Mouse (Mus musculus): ENCODE measurements around the gene Ube2o.

Gene Ube2o

DNA sequence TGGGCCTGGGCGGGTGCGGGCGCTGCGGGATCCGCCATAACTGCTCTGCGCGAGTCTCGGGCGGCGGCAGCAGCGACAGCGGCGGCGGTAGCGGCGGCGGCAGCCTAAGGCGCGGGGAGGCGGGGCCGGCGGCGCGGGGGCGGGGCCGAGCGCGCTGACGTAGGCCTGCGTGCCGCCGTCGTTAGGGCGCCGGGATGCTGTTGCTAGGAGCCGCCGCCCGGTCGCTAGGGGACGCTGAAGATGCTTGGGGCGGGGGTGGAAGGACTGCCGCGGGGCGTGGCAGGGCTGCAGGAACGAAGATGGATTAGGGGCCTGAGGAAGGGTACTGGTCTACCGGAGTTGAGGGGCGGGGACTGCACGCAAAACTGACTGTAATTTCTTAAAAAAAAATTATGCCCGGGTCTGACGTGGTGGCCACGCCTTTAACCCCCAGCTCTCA lies at the start of gene Ube2o:
Ube2o (minus strand) TSS at position 72 of the 439 bp plus-strand sequence.
- no peak for DNase-seq (ENCODE audit: low read depth)

- DNase-seq (ENCODE audit: low read depth): no peak
These were observed 49.1 kb upstream of the Ube2o start for GRCm38 (mm10) chr11:116630171-116630965.

DNA sequence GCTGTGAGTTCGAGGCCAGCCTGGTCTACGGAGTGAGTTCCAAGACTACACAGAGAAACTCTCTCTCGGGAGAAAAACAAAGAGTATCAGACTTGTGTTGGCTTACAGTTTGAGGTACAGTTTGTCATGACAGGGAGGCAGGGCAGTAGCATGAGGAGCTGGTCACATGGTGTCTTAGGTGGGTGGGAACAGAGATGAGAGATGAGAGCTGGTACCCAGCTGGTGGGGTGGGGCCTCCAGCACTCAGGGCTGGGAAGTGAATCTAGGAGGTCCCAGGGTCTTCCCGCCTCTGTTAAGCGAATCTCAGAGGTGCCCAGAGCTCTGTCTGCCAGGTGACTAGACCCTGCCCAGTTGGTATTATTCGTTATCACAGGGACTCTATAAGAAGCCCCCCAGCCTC lies 48.2 kb upstream of the Ube2o start:
- DNase-seq (ENCODE audit: low read depth): no peak

GRCm38 (mm10) chr11:116628712-116629111 lies 47.5 kb upstream of the Ube2o start:
- DNase-seq (ENCODE audit: low read depth): no peak

- DNase-seq (ENCODE audit: low read depth): no peak
These were observed 46.1 kb upstream of the Ube2o start for GRCm38 (mm10) chr11:116627072-116628020.

- DNase-seq (ENCODE audit: low read depth): no peak
These were observed 45.2 kb upstream of the Ube2o start, which contains the start of gene Rhbdf2 for GRCm38 (mm10) chr11:116626299-116627071. Gene Rhbdf2 (minus strand): TSS chr11:116627019.

- no peak for DNase-seq (ENCODE audit: low read depth)
These were observed 44.1 kb upstream of the Ube2o start for GRCm38 (mm10) chr11:116625081-116626000.

DNA sequence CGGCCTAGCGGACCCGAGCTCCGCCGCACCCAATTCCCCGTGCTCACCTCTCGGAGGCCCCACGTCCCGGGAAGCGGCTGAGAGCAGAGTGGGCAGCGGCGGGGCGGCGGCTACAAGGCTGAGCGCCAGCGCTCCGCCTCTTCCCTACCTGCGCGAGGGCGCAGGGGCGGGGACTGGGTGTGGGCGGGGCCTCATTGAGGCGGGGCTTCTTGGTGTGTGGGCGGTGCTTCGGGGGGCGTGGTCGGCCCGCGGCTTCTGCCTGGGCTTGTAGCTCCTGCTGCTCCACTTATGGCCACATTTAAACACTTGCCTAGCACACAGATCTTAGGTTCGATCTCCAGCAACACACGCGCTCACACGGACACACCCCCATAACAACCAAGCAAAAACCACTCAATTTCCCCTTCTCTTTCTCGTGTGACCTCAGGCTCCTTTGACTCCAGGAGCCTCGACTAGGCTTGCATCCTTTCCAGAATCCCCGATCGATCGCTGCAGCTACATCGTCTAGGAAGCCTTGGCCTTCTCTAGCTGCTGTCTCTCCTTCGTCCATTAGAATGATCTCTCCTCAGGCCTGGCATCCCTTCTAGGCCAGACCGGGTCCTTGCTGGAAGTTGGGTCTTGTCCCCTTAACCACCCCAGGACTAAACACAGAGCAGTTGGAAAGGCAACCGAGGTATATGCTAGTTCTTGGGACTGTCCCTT lies 43.0 kb upstream of the Ube2o start:
- DNase-seq (ENCODE audit: low read depth): no peak

- DNase-seq (ENCODE audit: low read depth): no peak
These were observed 42.3 kb upstream of the Ube2o start for GRCm38 (mm10) chr11:116623281-116624124.

GRCm38 (mm10) chr11:116621258-116621704 lies 40.0 kb upstream of the Ube2o start:
- DNase-seq (ENCODE audit: low read depth): peak; percentile 98

DNA sequence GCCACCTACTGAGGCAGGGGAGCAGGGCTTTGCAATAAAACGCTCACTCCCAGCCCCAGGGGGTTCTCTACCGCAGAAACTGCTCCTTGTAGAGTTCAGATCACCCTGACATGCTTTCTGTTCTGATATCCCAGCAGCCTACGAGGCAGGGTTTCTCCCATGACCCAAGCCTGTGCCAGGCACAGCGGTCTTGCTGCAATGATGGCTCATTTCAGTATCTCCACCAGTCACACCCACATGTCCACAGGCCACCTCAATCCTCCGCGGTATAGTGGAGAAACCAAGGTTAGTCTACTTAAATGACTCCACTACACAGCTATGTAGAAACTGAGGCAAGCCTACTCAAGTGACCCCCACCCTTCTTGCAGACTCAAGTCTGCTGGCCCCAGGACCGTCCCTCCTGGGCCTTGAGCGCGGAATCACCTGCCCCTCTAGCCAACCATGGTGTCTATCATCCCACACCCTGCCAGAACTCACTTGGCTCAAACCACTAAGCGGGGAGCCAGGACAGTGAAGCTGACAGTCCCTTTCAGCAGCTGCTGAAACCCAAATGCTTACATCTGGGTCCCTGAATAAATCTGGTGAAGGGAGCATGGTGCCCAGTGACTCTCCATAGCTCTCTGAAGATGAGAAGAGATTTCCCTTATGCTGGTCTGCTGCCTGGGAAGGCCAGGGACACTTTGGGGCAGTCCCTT lies 39.5 kb upstream of the Ube2o start:
- no peak for DNase-seq (ENCODE audit: low read depth)

DNA sequence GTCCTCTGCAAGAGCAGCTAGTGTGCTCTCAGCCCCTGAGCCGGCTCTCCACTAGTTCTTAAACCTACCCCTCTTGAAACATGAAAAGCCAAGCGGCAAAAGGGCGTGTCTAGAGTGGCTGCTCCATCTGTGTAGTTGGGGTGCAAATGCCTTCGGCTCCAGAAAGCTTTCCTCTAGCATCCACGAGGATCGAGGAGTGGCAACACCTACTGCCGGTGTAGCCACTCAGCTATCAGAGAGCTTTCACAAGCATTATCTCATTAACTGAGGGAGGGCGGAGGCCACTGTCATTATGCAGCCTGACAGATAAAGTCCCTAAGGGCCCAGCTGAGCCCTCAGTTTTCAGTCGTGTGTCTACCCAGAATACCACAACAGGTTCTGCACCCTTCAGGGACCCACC lies 38.8 kb upstream of the Ube2o start:
- no peak for DNase-seq (ENCODE audit: low read depth)

GRCm38 (mm10) chr11:116619561-116619960 lies 38.3 kb upstream of the Ube2o start:
- DNase-seq (ENCODE audit: low read depth): no peak

GRCm38 (mm10) chr11:116619156-116619555 lies 37.9 kb upstream of the Ube2o start:
- DNase-seq (ENCODE audit: low read depth): no peak

DNA sequence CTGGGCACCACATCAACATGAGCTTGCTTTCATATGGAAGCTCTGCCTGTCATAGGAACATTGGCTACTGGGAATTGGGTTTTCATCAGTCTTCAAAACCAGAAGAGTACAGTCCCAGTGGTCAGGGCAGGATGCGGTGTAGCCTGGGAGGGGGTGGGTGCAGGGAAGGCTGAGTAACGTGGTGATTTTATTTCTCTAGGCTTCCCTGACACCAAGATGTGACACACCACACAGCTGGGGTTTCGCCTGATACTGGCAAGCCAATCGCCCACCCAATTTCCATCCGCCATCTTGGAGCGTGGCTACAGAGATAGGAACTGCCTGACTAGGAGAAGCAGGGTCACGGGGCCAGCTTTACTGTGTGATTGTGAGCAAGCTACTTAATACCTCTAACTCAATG lies 37.4 kb upstream of the Ube2o start:
- DNase-seq (ENCODE audit: low read depth): no peak

DNA sequence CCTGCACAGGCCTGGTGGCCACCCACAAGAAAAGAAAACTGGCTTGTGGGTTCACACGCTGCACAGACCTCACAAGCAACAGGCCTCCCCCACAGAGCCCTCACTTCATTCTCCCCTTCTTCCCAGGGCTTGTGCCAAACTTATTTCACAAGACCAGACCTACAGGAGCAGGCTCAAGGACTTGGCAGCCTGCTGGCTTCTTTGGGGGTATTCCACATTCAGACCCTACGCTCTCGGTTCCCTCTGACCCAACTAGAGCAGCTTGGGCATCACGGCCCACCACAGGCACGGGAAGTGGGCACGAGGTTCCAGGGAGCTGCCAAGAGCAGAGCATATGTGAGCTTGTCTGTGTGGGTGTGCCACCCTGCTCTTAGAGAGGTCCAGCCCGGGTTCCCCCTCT lies 36.4 kb upstream of the Ube2o start:
- DNase-seq (ENCODE audit: low read depth): peak; percentile 97

GRCm38 (mm10) chr11:116616438-116617118 lies 35.3 kb upstream of the Ube2o start:
- DNase-seq (ENCODE audit: low read depth): no peak

All from fibroblast of lung, adult 2 months (primary cell).